Mouse (Mus musculus): ENCODE measurements around the gene Ptma.

GRCm38 (mm10) chr1:86528571-86529180 is 2.1 kb downstream of the Ptma start:
- peak; percentile 14; the same call in 1 of the 2 replicates for TF ChIP-seq CTCF (IDR thresholded peaks at IDR 0.05; ENCODE audit: extremely low read depth, insufficient read length, insufficient replicate concordance, low read depth, low read length)
- TF ChIP-seq POLR2A (IDR thresholded peaks at IDR 0.05; ENCODE audit: low read depth, low read length): peak; percentile 13; the same call in 1 of the 2 replicates

All from small intestine, adult 2 months (tissue).